Mouse (Mus musculus): ENCODE results near the gene Bglap2. TPM values are rescaled to one million over a fixed set of nuclear protein-coding genes. Genes with fewer than 3 reads are reported as not detected.
A peak's percentile ranks its signal among the peaks of the same experiment; 100 is the strongest.
"Not testable (repeated sequence)": the region's sequence is repeated elsewhere in the genome, so short reads cannot be mapped to it uniquely, and the experiment has no call there.

Bglap2 gene
- not detected in 2 replicates for polyA plus RNA-seq (2014; fragmentation: Nextera tagmentation; extraction: Ambion mirVana)

DNA sequence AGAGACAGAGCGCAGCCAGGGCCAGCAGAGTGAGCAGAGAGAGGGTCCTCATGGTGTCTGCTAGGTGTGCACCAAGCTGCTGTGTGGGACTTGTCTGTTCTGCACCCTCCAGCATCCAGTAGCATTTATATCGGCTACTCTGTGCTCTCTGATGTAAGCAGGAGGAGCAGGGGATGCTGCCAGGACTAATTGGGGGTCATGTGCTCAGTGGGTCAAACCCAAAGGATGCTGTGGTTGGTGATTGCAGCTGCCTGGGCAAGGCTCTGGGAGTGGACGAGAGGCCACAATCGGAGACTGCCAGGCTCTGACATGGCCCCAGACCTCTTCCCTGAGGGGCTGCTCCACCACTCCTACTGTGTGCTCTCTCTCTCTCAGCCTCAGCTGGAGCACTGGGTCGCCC lies at the start of gene Bglap2:
Bglap2 (minus strand) TSS at position 101 of the 400 bp plus-strand sequence.
- not testable (repeated sequence) for H3K4me3 ChIP-seq (ENCODE audit: low read depth, low read length); ATAC-seq (ENCODE audit: insufficient read depth, low FRiP score, low TSS enrichment); H3K27me3 ChIP-seq (ENCODE audit: control insufficient read depth, insufficient read depth, low read length); H3K27ac ChIP-seq (ENCODE audit: low read depth, low read length); H3K4me1 ChIP-seq (ENCODE audit: control insufficient read depth, insufficient read depth, low read length); H3K9ac ChIP-seq (ENCODE audit: low read length); H3K9me3 ChIP-seq (ENCODE audit: control insufficient read depth, low read length); H3K36me3 ChIP-seq (ENCODE audit: control insufficient read depth, insufficient read depth, low read length); H3K4me2 ChIP-seq (ENCODE audit: low read depth); DNase-seq (ENCODE audit: low spot score)
- WGBS: 69% methylated on average over 4 of the region's 5 CpGs

DNA sequence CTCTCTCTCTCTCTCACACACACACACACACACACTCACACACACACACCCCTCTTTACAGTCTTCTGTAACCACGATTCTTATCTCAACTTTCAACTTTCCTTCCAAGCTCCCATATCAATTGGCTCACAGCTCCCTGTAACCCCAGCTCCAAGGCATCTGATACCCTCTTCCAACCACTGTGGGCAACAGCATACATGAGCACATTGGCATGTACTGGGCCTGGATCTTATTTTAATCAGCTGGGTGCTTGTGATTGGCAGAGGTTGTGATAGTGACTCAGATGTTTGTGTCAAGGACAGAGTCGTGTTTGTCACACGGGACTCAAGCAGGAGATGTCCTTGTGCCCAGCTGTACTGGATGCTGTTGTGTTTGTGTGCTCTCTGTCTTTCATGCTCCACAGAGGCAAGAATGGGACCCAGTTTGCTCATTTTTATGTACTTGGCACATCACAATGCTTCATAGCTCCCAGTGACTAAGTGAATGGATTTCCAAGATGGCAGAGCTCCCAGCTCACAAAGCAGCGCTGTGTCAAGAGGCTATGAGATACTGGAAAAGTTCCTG lies 48.9 kb upstream of the Bglap2 start:
- Histone ChIP-seq H3K9ac (ENCODE audit: low read length) (no peak overlapping the region), H3K9me3 (ENCODE audit: control insufficient read depth, low read length) (no peaks in the 10 kb centered on the region), H3K4me2 (ENCODE audit: low read depth) (no peak overlapping the region), H3K27ac (ENCODE audit: low read depth, low read length) (no peak overlapping the region), H3K4me3 (ENCODE audit: low read depth, low read length) (no peak overlapping the region), H3K27me3 (ENCODE audit: control insufficient read depth, insufficient read depth, low read length) (no peaks in the 10 kb centered on the region), H3K36me3 (ENCODE audit: control insufficient read depth, insufficient read depth, low read length) (no peaks in the 10 kb centered on the region), H3K4me1 (ENCODE audit: control insufficient read depth, insufficient read depth, low read length) (peaks cover 9% of the 10 kb centered on the region; the same call in 1 of the 2 replicates)
- no peak for DNase-seq (ENCODE audit: low spot score)
- no peak for ATAC-seq (ENCODE audit: insufficient read depth, low FRiP score, low TSS enrichment)
- 82% methylated on average over 4 of the region's 4 CpGs for WGBS

DNA sequence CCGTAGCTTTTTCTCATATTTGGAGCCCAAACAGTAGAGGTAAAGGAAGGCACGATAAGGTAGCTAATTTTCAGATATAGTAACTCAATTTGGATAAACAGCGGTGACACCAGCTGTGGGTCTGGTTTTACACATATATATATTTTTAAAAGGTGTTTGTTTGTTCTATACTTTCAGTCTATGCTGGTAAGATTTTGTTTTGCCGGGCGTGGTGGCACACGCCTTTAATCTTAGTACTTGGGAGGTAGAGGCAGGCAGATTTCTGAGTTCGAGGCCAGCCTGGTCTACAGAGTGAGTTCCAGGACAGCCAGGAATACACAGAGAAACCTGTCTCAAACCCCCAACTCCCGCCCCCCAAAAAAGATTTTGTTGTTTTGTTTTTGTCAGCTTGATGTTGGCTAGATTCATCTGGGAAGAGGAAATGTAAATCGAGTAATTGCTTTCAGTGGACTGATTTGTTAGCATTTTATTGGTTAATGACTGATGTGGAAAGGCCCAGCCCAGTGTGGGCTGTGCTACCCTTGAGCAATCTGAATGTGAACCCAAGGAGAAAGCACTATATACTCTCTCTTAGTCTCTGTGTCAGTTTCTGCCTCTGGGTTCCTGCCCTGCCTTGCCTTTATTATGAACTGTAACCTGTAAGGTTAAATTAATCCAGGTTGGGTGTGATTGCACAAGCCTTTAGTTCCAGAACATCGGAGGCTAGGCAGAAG lies 47.4 kb upstream of the Bglap2 start:
- ATAC-seq (ENCODE audit: insufficient read depth, low FRiP score, low TSS enrichment): no peak
- Histone ChIP-seq H3K36me3 (ENCODE audit: control insufficient read depth, insufficient read depth, low read length) (no peaks in the 10 kb centered on the region), H3K4me3 (ENCODE audit: low read depth, low read length) (no peak overlapping the region), H3K4me1 (ENCODE audit: control insufficient read depth, insufficient read depth, low read length) (peaks cover 12% of the 10 kb centered on the region; the same call in 1 of the 2 replicates), H3K9ac (ENCODE audit: low read length) (no peak overlapping the region), H3K27ac (ENCODE audit: low read depth, low read length) (no peak overlapping the region), H3K4me2 (ENCODE audit: low read depth) (peak overlapping the region; percentile 13; the same call in 1 of the 2 replicates), H3K9me3 (ENCODE audit: control insufficient read depth, low read length) (no peaks in the 10 kb centered on the region), H3K27me3 (ENCODE audit: control insufficient read depth, insufficient read depth, low read length) (no peaks in the 10 kb centered on the region)
- 78% methylated on average over 10 of the region's 10 CpGs for WGBS
- no peak for DNase-seq (ENCODE audit: low spot score)

DNA sequence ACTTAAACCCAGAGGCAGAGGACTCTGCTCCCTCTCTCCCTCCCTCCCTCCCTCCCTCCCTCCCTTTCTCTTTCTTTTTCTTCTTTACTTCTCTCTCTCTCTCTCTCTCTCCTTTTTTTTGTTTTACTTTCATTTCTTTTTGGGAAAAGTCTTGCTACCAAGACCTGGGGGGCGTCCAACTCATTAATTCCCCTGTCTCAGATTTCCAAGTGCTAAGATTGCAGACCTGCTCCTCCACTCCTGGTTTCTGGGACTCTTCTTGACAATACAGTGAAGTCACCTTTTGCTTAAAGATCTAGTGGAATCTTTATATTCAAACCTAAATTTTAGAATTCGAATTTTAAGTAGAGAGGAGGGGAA lies 46.8 kb upstream of the Bglap2 start:
- WGBS: 11% methylated on average over 2 of the region's 2 CpGs
- no peak for DNase-seq (ENCODE audit: low spot score)
- Histone ChIP-seq H3K27me3 (ENCODE audit: control insufficient read depth, insufficient read depth, low read length) (no peaks in the 10 kb centered on the region), H3K9me3 (ENCODE audit: control insufficient read depth, low read length) (no peaks in the 10 kb centered on the region), H3K4me3 (ENCODE audit: low read depth, low read length) (peak overlapping the region; percentile 57; the same call in 1 of the 2 replicates), H3K4me1 (ENCODE audit: control insufficient read depth, insufficient read depth, low read length) (peaks cover 12% of the 10 kb centered on the region; the same call in 1 of the 2 replicates), H3K36me3 (ENCODE audit: control insufficient read depth, insufficient read depth, low read length) (peaks cover 1% of the 10 kb centered on the region; the same call in 1 of the 2 replicates), H3K4me2 (ENCODE audit: low read depth) (peak overlapping the region; percentile 13; the same call in 1 of the 2 replicates), H3K9ac (ENCODE audit: low read length) (no peak overlapping the region), H3K27ac (ENCODE audit: low read depth, low read length) (no peak overlapping the region)
- ATAC-seq (ENCODE audit: insufficient read depth, low FRiP score, low TSS enrichment): no peak

DNA sequence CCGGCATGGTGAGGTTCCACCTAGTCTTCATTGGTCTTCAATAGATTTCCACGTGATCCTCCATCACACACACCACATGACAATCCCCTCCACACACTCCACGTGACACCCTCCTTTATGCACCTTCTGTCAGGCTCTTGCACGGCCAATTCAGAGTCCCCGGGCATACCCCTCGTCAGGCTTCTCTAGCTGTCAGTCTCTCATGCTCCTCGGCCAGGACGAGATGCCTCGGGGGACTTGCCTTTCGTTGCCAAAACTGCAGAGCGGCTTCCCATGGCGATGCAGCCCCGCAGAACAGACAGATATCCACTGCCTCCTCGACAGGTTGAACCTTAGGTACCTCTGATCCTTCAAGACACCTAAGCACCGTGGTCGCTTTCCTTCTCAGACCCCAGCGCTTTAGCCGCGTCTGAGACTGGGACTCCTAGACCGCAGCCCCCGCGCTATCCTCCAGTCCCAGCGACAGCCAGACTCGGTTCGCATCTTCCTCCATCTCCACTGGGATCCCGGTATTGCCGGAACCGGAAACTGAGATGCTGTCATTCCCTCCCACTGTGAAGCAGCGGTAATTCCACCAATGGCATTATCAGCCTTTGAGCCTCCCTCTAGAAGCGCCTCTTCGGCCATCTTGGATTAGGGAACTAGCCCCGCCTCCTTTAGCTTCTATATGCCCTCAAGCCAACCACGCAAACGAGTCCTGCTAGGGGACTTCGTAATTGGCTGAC lies 46.3 kb upstream of the Bglap2 start, which contains the start of gene Slc25a44:
Slc25a44 (minus strand) TSS at position 535 of the 725 bp plus-strand sequence.
- Histone ChIP-seq H3K9ac (ENCODE audit: low read length) (peak within 1 kb of the TSS; percentile 55), H3K4me3 (ENCODE audit: low read depth, low read length) (peak within 1 kb of the TSS; percentile 57), H3K27me3 (ENCODE audit: control insufficient read depth, insufficient read depth, low read length) (no peaks in the 10 kb centered on the region), H3K36me3 (ENCODE audit: control insufficient read depth, insufficient read depth, low read length) (peaks cover 5% of the 10 kb centered on the region), H3K9me3 (ENCODE audit: control insufficient read depth, low read length) (no peaks in the 10 kb centered on the region), H3K27ac (ENCODE audit: low read depth, low read length) (no peak within 1 kb of the TSS), H3K4me1 (ENCODE audit: control insufficient read depth, insufficient read depth, low read length) (peaks cover 12% of the 10 kb centered on the region; the same call in 1 of the 2 replicates), H3K4me2 (ENCODE audit: low read depth) (peak within 1 kb of the TSS; percentile 69)
- ATAC-seq (ENCODE audit: insufficient read depth, low FRiP score, low TSS enrichment) (peak; percentile 98), DNase-seq (ENCODE audit: low spot score) (peak; percentile 95)
- WGBS: 1% methylated on average over 35 of the region's 35 CpGs

DNA sequence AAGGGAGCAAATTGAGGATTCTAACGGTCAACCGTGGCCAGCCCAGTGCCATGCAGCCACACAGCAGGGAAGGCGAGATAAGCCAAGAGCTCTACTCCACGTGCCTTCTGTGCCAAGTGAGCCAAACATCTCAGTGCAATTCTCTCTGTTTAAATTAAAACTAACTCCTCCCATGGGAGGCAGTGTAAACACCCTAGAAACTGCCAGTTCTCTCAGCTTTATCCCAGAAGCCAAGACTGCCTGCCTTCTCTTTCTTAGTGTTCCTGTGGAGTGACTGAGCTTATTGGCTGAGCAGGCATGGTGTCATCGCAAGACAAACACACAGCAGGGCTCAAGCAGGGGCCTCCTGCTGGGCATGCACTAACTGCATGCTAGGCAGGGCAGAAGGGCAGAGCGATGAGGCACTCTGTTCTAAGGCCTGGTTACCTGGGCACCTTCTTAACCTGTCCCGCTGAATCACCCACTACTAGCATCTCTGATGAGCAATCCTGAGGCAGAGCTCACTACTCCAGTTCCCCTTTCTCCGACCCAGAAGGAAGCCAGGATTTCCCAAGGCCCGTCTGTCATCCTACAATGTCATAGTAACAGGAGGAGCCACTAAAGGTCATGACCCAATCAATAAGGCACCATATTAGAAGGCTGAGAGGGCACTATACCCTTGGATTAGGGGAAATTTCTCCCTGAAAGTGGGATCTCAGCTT lies 43.7 kb upstream of the Bglap2 start:
- 26% methylated on average over 9 of the region's 9 CpGs for WGBS
- ATAC-seq (ENCODE audit: insufficient read depth, low FRiP score, low TSS enrichment) (no peak), DNase-seq (ENCODE audit: low spot score) (no peak)
- H3K9ac ChIP-seq (ENCODE audit: low read length): 0 out of 2 replicates have a peak overlapping the region, but pooled peaks have one; percentile 14
- H3K27ac ChIP-seq (ENCODE audit: low read depth, low read length): no peak overlapping the region
- peaks cover 8% of the 10 kb centered on the region for H3K36me3 ChIP-seq (ENCODE audit: control insufficient read depth, insufficient read depth, low read length)
- no peaks in the 10 kb centered on the region for H3K27me3 ChIP-seq (ENCODE audit: control insufficient read depth, insufficient read depth, low read length)
- no peak overlapping the region for H3K4me2 ChIP-seq (ENCODE audit: low read depth)
- no peaks in the 10 kb centered on the region for H3K9me3 ChIP-seq (ENCODE audit: control insufficient read depth, low read length)
- H3K4me3 ChIP-seq (ENCODE audit: low read depth, low read length): no peak overlapping the region
- H3K4me1 ChIP-seq (ENCODE audit: control insufficient read depth, insufficient read depth, low read length): peaks cover 12% of the 10 kb centered on the region; the same call in 1 of the 2 replicates

DNA sequence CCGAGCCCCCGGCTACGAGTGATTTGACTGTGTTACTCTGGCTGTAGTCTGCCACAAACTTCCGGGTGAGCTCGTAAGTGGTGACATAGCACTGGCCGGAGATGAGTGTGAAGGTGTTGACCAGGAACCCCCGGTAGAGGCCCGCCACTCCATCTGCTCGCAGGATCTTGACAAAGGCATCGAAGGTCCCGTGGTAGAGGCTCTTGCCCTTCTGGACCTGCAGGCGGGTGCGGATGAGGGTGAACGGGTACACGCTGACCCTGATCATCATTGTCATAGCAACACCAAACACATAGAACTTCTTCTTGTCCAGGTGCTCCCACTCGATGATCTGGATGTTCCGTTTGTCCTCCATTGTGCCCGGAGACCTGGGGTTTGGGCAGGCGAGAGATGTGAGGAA lies 42.3 kb upstream of the Bglap2 start:
- no peak overlapping the region for H3K27ac ChIP-seq (ENCODE audit: low read depth, low read length)
- H3K9me3 ChIP-seq (ENCODE audit: control insufficient read depth, low read length): no peaks in the 10 kb centered on the region
- peaks cover 10% of the 10 kb centered on the region for H3K36me3 ChIP-seq (ENCODE audit: control insufficient read depth, insufficient read depth, low read length)
- DNase-seq (ENCODE audit: low spot score): no peak
- H3K9ac ChIP-seq (ENCODE audit: low read length): no peak overlapping the region
- H3K4me2 ChIP-seq (ENCODE audit: low read depth): no peak overlapping the region
- ATAC-seq (ENCODE audit: insufficient read depth, low FRiP score, low TSS enrichment): no peak
- WGBS: 94% methylated on average over 18 of the region's 19 CpGs
- no peak overlapping the region for H3K4me3 ChIP-seq (ENCODE audit: low read depth, low read length)
- peaks cover 12% of the 10 kb centered on the region; the same call in 1 of the 2 replicates for H3K4me1 ChIP-seq (ENCODE audit: control insufficient read depth, insufficient read depth, low read length)
- no peaks in the 10 kb centered on the region for H3K27me3 ChIP-seq (ENCODE audit: control insufficient read depth, insufficient read depth, low read length)

DNA sequence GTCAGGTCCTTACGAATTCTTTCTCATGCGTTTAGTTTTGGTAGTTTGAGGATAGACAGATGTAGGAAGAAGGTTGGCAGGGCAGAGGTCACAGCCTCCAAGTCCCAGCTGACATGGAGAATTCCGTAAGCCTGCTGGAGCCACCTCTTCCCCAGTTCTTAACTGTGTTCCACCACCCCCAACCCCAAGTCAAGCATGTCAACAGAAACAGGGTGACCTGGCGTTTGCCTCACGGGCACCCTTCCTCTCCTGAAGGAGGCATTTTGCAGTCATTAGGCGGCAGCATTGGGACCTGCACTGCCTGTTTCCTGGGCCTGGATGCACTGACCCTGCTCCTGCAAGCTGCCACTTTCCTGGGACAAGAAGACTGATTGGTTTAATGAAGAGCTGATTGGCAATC lies 39.5 kb upstream of the Bglap2 start:
- ATAC-seq (ENCODE audit: insufficient read depth, low FRiP score, low TSS enrichment) (no peak), DNase-seq (ENCODE audit: low spot score) (no peak)
- no peak overlapping the region for H3K4me3 ChIP-seq (ENCODE audit: low read depth, low read length)
- 85% methylated on average over 6 of the region's 6 CpGs for WGBS
- no peaks in the 10 kb centered on the region for H3K27me3 ChIP-seq (ENCODE audit: control insufficient read depth, insufficient read depth, low read length)
- H3K4me1 ChIP-seq (ENCODE audit: control insufficient read depth, insufficient read depth, low read length): peaks cover 3% of the 10 kb centered on the region; the same call in 1 of the 2 replicates
- H3K27ac ChIP-seq (ENCODE audit: low read depth, low read length): no peak overlapping the region
- H3K9me3 ChIP-seq (ENCODE audit: control insufficient read depth, low read length): no peaks in the 10 kb centered on the region
- H3K9ac ChIP-seq (ENCODE audit: low read length): no peak overlapping the region
- H3K4me2 ChIP-seq (ENCODE audit: low read depth): no peak overlapping the region
- H3K36me3 ChIP-seq (ENCODE audit: control insufficient read depth, insufficient read depth, low read length): peaks cover 14% of the 10 kb centered on the region

Data from neural tube, embryonic 11.5 days (tissue).